Mouse (Mus musculus) testis, adult 2 months (tissue): ENCODE results near the gene Zfp235. TPM values are rescaled to one million over a fixed set of nuclear protein-coding genes. Genes with fewer than 3 reads are reported as not detected.

Experiments used
- H3K27ac ChIP-seq: fragments of 200-500 bp; 2 replicates; pipeline ENCODE4 v1.5.1; 2012; ENCODE audit warnings: low read depth, low read length; ENCODE audit not compliant: control insufficient read depth, insufficient read depth
- H3K27me3 ChIP-seq: fragments of 200-500 bp; 2 replicates; pipeline ENCODE4 v1.6.1; 2012; ENCODE audit warnings: mild to moderate bottlenecking, low read length, moderate library complexity; ENCODE audit not compliant: control insufficient read depth, insufficient read depth
- H3K36me3 ChIP-seq: fragments of 200-500 bp; 2 replicates; pipeline ENCODE4 v1.6.1; 2012; ENCODE audit warnings: mild to moderate bottlenecking, low read length; ENCODE audit not compliant: control insufficient read depth, insufficient read depth
- H3K4me1 ChIP-seq: fragments of 200-500 bp; 2 replicates; pipeline ENCODE4 v1.6.1; 2012; ENCODE audit warnings: low read length; ENCODE audit not compliant: control insufficient read depth, insufficient read depth
- H3K4me3 ChIP-seq: fragments of 200-500 bp; 2 replicates; pipeline ENCODE4 v1.5.1; 2012; ENCODE audit warnings: low read depth, mild to moderate bottlenecking, low read length, moderate library complexity, mixed read lengths; ENCODE audit not compliant: control insufficient read depth
- CTCF ChIP-seq: fragments of 200-500 bp; IDR thresholded peaks from 2 replicates; pipeline ENCODE4 v1.5.1; 2012; ENCODE audit warnings: low read depth, mild to moderate bottlenecking, inconsistent platforms, low read length, moderate library complexity; ENCODE audit not compliant: control insufficient read depth, insufficient read depth, insufficient replicate concordance
- POLR2A ChIP-seq: fragments of 200-500 bp; IDR thresholded peaks from 2 replicates; pipeline ENCODE4 v1.6.1; 2012; ENCODE audit warnings: low read depth, mild to moderate bottlenecking, inconsistent platforms, low read length, moderate library complexity; ENCODE audit not compliant: control insufficient read depth
- polyA plus RNA-seq: library from polyadenylated mRNA; depleted of rRNA; stranded (reverse); fragments of >200 nt; gene quantifications from 2 replicates; pipeline ENCODE4 v1.2.3, GENCODE M21; 2012; rRNA removed

Zfp235 gene
- polyA plus RNA-seq: 1.4 and 1.5 TPM in 2 replicates

GRCm38 (mm10) chr7:24133996-24134828 is at the start of gene Zfp235:
Gene Zfp235, plus strand, starts transcription at chr7:24134169.
- peak within 1 kb of the TSS; percentile 91 for H3K4me3 ChIP-seq
- no peaks in the 10 kb centered on the region for H3K36me3 ChIP-seq
- H3K27ac ChIP-seq: peak within 1 kb of the TSS; percentile 16; the same call in 1 of the 2 replicates
- H3K27me3 ChIP-seq: no peaks in the 10 kb centered on the region
- TF ChIP-seq POLR2A (peak; percentile 60; the same call in 1 of the 2 replicates), CTCF (no peak)
- peaks cover 3% of the 10 kb centered on the region for H3K4me1 ChIP-seq

- Histone ChIP-seq H3K36me3 (no peaks in the 10 kb centered on the region), H3K27me3 (no peaks in the 10 kb centered on the region), H3K27ac (no peak overlapping the region), H3K4me3 (no peak overlapping the region), H3K4me1 (peaks cover 13% of the 10 kb centered on the region)
- no peak for TF ChIP-seq CTCF
- TF ChIP-seq POLR2A: no peak
Observed at GRCm38 (mm10) chr7:24086871-24087270, 47.1 kb upstream of the Zfp235 start.

GRCm38 (mm10) chr7:24087485-24088125 is 46.4 kb upstream of the Zfp235 start:
- H3K27me3 ChIP-seq: no peaks in the 10 kb centered on the region
- peaks cover 6% of the 10 kb centered on the region for H3K4me1 ChIP-seq
- H3K27ac ChIP-seq: no peak overlapping the region
- H3K36me3 ChIP-seq: no peaks in the 10 kb centered on the region
- no peak for TF ChIP-seq CTCF
- TF ChIP-seq POLR2A: no peak
- H3K4me3 ChIP-seq: no peak overlapping the region

GRCm38 (mm10) chr7:24104403-24104802 is 29.6 kb upstream of the Zfp235 start:
- Histone ChIP-seq H3K36me3 (no peaks in the 10 kb centered on the region; the same call in 1 of the 2 replicates), H3K4me1 (no peaks in the 10 kb centered on the region), H3K4me3 (no peak overlapping the region), H3K27me3 (no peaks in the 10 kb centered on the region), H3K27ac (no peak overlapping the region)
- no peak for TF ChIP-seq POLR2A
- TF ChIP-seq CTCF: no peak

- no peaks in the 10 kb centered on the region; the same call in 1 of the 2 replicates for H3K36me3 ChIP-seq
- no peaks in the 10 kb centered on the region for H3K4me1 ChIP-seq
- TF ChIP-seq CTCF: no peak
- TF ChIP-seq POLR2A: no peak
- no peaks in the 10 kb centered on the region for H3K27me3 ChIP-seq
- no peak overlapping the region for H3K27ac ChIP-seq
- H3K4me3 ChIP-seq: no peak overlapping the region
Observed at GRCm38 (mm10) chr7:24105144-24105703, 28.7 kb upstream of the Zfp235 start.

GRCm38 (mm10) chr7:24110839-24111238 is 23.1 kb upstream of the Zfp235 start:
- no peak for TF ChIP-seq POLR2A
- TF ChIP-seq CTCF: no peak

GRCm38 (mm10) chr7:24111772-24112155 is 22.2 kb upstream of the Zfp235 start:
- Histone ChIP-seq H3K36me3 (no peaks in the 10 kb centered on the region), H3K27me3 (no peaks in the 10 kb centered on the region), H3K4me1 (peaks cover 14% of the 10 kb centered on the region), H3K27ac (peak overlapping the region; percentile 80), H3K4me3 (peak overlapping the region; percentile 99)
- TF ChIP-seq POLR2A (no peak), CTCF (no peak)

More at GRCm38 (mm10) chr7:24110839-24111238, 23.1 kb upstream of the Zfp235 start:
- Histone ChIP-seq H3K4me1 (peaks cover 14% of the 10 kb centered on the region), H3K4me3 (no peak overlapping the region), H3K27me3 (no peaks in the 10 kb centered on the region), H3K36me3 (no peaks in the 10 kb centered on the region), H3K27ac (no peak overlapping the region)
